Mouse (Mus musculus): ENCODE results near the gene Topors. TPM values are rescaled to one million over a fixed set of nuclear protein-coding genes. Genes with fewer than 3 reads are reported as not detected.
"Not testable (repeated sequence)": the region's sequence is repeated elsewhere in the genome, so short reads cannot be mapped to it uniquely, and the experiment has no call there.

Gene Topors
- 27.1 and 41.9 TPM in 2 replicates for total RNA-seq (2014; fragmentation: Nextera tagmentation)
- 88.1 and 96.6 TPM in 2 replicates for total RNA-seq (2017)

DNA sequence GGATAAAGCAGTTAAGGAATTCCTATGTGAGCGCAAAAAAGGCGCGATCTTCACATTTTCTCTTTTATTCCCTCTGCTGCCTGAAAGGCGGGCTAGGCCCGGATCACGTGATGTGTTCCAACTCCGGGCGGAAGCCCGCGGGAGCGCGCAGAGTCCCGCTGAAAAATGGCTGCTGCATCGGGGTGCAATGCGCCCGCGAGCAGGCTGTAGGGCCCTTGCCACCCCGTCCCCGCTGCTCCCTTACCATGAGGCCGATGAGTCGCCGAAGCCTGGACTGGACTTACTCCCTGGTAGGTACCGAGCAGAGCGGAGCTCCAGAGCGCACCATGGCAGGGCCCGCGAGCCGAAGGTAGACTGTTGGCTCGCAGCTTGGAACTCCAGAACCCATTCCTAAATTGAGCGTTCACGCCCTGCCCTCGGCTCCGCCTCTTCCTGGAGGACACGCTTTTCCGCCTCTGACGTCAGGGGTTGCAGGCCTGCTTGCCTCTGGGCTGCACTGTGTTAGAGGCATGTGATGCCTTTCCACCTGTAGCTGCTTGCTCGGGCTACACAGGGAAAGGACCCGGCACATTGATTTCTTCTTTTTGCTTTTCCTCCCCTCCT is at the start of gene Topors, which contains the start of gene Smim27:
TSS of gene Topors (minus strand) at position 421 of the 603 bp plus-strand sequence.
TSS of gene Smim27 (plus strand) at position 150 of the 603 bp plus-strand sequence.
- ATAC-seq (replicated peaks; ENCODE audit: low FRiP score, low TSS enrichment, poor library complexity, severe bottlenecking): peak; percentile 91

DNA sequence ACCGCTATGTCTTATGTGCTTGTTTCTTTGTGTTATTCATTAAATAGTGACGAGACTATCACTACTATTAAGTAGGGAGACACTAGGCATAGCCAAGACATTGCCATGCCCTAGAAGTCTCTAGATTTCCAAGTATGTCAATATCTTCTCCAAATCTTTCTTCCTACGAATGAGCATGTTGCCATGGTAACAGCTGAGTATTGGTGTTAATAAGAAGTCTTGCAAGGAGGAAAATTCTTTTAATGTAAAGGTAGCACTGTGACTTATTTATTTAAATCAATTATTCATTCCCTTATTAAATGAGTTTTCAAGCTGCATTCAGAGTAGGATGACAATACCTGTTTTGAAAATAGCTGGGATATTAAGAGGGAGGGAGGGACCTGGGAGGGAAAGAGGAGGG is 47.8 kb upstream of the Topors start:
- no peak for ATAC-seq (replicated peaks; ENCODE audit: low FRiP score, low TSS enrichment, poor library complexity, severe bottlenecking)

DNA sequence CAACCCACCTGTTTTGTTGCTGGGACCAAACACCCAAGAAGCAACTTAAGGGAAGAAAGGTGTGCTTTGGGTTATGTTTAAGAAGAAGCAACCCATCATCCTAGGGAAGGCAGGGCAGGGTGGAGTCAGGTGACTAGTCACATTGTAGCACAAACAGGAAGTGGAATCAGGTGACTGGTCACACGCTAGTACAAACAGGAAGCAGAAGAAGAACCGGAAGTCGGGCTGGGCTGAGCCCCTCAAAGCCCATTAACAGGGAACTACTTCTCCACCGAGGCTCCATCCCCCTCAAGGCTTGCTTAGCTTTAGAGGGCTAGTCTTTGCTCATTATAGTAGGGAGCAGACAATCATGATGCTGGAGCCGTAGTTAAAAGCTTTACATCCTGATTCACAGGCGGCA is 43.4 kb upstream of the Topors start:
- no peak for ATAC-seq (replicated peaks; ENCODE audit: low FRiP score, low TSS enrichment, poor library complexity, severe bottlenecking)

DNA sequence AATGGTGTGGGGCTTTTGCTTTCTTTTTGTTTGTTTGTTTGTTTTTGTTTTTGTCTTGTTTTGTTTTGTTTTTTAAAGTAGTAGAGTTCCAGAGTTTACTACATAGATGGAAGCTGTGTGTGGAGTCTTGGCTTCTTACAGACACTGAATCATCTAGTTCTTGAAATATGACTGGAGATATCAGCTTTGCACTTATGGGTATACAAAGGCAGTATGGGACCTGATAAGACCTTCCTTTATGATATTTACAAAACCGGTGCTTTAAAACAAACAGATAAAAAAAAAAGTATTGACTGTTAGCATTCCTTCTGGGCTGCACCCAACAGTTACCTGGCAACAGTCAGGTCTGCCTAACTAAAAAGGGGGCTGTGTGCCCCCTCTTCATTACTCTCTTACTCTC is 42.6 kb upstream of the Topors start:
- peak; percentile 76 for ATAC-seq (replicated peaks; ENCODE audit: low FRiP score, low TSS enrichment, poor library complexity, severe bottlenecking)

DNA sequence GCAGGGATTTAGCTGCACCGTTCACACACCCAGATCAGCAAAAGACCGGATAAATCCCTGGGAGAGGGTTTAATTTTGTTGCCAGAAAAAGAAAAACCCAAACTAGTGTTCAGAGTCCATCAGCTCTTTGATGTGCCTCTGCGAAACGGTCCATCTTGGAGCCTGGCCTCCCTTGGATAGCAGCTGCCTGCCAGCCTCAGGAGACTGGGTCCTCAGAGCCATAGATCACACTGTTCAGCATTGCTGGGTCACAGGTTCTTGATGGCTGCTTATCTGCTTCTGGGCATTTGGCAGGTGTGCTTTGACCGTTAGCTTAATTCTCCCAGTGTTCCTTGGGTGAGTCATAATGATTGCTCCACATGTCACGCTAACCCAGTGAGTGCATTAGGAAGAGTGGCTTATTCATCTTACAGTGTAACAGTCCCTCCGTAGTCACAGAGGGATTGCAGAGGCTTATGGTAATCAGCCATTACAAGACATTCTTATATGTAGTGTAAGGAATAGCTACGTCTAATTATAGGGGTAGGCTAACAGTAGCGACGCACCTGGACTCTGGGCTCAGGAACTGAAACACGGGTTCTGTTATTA is 41.2 kb upstream of the Topors start:
- ATAC-seq (replicated peaks; ENCODE audit: low FRiP score, low TSS enrichment, poor library complexity, severe bottlenecking): 0 out of 2 replicates have a peak, but pooled peaks have one; percentile 15

DNA sequence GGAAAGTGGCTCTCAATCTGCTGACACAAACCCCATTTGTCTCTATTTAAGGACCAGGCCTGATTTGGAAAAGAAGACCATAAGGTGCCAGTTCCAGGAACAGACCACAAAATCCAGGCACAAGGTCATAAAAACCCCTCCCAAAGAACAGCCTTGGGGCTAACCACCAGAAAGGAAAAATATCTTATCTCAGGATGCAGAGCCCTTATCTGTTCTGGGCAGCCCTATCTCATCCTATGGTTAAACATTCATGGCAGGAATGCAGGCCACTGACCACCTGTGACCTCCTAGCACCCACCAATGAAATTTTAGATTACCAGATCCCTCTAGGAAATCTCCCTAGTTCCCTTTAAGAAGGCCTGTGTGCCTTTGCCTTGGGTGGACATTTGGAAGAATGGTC is 40.0 kb upstream of the Topors start:
- ATAC-seq (replicated peaks; ENCODE audit: low FRiP score, low TSS enrichment, poor library complexity, severe bottlenecking): no peak

DNA sequence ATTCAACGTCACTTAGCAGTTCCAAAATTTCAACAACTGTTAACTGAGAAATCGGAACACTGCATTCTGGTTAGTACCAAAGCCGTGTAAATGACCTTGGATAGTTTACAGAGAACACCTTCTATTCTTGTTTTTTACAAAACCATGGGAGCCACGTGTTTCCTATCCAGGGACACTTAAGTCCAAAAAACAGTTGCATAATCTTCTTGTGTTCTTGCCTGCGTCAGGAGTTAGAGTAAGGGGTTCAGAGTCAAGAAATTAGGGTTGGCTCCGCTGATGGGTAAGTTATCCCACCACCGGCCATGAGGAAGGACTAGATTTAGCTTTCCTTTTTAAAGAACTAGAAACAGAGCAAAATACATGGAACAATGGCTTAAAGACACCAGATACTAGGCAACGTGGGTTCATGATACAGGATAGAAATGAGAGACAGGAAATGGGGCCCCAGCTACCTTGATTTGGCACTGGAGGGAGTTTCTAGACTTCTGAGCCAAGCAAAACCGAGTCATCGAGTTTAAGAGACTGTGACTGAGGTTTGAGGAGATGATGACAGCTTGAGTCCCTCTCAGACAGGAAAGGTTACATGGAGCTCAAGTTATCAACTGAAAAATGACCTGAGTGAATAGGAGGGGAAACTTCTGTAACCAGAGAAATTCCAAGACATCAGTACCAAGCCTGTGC is 32.9 kb upstream of the Topors start:
- no peak for ATAC-seq (replicated peaks; ENCODE audit: low FRiP score, low TSS enrichment, poor library complexity, severe bottlenecking)

DNA sequence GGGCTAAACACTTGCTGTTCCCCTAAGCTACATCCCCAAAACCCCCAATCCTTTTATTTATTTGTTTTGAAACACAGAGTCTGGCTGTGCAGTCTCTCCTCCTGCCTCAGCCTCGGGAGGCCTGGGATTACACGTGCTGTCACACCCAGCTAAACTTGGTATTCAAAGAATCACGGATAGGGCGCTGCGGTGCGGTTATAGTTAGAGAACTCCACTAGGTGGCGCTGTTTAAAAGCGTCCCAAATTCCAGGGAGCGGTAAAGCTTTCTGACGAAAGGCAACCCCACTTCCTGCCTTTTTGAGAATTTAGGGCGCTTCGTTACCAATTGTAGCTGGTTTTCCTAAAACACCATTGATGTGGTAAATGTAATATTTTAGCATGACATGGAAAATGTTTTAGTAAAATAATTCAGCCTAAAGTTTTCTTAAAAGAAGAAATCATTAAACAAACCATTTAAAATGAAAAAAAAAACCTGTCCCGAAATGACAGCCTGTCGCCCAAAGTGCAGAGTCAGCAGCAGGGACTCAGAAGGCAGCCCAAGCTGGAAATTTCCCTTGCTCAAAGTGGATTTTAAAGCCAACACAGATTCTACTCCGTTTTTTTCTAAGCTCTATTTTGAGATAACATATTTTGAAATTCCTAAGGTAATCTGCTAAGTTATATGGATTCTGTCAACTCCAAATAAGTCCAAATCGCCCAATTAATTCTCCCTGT is 31.6 kb upstream of the Topors start:
- peak; percentile 85 for ATAC-seq (replicated peaks; ENCODE audit: low FRiP score, low TSS enrichment, poor library complexity, severe bottlenecking)

DNA sequence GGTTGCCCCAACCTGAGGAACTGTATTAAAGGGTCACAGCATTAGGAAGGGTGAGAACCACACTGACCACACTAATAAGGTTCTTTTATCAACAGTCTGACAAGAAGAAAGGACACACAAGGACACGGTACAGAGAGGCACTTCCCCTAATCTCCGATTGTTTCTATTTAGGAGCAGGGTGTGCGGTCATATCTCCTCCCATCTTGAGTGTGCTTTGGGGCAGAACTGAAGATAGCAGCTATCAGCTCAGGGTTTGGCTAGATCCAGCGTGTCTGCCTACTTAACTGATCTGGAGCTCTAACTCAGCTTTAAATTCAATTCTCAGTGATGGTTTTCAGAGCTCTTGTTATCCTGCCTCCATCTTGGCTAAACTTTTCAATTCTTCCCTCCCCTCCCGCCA is 29.5 kb upstream of the Topors start:
- ATAC-seq (replicated peaks; ENCODE audit: low FRiP score, low TSS enrichment, poor library complexity, severe bottlenecking): peak; percentile 75

DNA sequence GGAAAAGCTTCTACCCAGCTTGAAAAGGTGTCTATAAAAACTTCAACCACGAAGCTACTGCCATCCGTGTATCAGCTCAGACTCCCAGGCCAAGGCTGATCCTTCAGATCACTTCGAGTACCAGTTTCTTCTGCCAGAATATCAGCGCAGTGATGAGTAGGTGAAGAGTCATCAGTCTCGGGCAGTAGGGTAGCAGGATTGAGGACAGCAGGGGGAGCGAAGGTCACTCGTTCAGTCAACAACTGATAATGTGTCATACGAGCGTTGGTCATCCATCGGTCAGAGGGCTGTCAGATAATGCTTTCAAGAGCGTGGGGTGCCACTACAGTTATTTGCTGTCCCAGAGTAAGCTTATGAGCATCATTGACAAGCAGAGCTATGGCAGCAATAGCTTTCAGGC is 21.9 kb upstream of the Topors start:
- not testable (repeated sequence) for ATAC-seq (replicated peaks; ENCODE audit: low FRiP score, low TSS enrichment, poor library complexity, severe bottlenecking)

DNA sequence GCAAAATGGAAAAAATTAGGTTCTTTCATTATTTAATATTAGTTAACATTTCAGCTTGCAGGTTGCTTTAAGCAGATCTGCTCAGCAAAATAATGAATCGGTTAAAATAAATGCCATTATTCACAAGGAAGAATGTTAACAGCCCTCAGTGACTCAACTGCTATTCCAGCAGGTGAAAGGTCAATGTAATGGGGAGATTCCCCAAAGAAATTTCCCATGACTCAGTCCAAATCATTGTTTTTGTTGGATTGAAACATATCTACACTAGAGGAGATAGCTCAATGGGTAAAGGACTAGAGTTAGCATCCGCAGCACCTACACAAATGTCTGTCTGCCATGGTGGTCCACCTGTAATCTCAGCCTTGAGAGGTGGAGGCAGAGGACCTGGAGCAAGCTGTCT is 19.4 kb upstream of the Topors start:
- ATAC-seq (replicated peaks; ENCODE audit: low FRiP score, low TSS enrichment, poor library complexity, severe bottlenecking): no peak

DNA sequence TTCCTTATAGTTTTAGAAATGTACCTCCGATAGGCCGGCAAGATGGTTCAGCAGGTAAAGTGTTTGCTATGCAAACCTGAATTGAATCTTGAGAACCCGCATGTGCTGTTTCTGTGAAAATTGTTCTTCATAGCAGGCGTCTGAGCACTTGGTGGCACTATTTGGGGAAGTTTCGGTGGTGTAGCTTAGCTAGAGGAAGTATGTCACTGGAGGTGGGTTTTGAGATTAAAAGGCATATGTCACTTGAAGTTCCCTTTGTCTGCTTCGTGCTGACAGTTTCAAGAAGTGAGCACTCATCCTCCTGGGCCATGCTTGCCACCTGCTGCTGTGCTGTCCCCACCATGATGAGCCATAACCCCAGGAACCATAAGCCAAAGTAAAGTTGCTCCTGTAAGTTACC is 17.8 kb upstream of the Topors start:
- no peak for ATAC-seq (replicated peaks; ENCODE audit: low FRiP score, low TSS enrichment, poor library complexity, severe bottlenecking)

DNA sequence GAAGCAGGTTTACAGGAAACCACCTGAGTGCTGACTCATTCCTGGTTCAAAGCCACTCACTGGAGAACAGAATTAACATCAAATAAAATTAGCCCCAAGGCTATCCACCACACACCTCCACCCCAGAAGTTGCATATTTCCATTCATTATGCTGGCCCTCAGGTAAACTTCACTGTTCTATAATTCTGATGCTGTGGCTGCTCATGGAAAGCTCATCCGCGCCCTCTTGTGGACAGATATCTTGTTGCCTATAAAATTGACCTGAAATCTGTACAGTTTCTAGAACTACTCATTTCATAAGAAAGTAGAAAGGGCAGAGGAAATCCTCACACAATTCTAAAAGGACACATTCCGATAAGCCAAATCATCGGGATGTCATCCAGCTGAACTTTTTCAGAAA is 15.9 kb upstream of the Topors start:
- ATAC-seq (replicated peaks; ENCODE audit: low FRiP score, low TSS enrichment, poor library complexity, severe bottlenecking): peak; percentile 80

DNA sequence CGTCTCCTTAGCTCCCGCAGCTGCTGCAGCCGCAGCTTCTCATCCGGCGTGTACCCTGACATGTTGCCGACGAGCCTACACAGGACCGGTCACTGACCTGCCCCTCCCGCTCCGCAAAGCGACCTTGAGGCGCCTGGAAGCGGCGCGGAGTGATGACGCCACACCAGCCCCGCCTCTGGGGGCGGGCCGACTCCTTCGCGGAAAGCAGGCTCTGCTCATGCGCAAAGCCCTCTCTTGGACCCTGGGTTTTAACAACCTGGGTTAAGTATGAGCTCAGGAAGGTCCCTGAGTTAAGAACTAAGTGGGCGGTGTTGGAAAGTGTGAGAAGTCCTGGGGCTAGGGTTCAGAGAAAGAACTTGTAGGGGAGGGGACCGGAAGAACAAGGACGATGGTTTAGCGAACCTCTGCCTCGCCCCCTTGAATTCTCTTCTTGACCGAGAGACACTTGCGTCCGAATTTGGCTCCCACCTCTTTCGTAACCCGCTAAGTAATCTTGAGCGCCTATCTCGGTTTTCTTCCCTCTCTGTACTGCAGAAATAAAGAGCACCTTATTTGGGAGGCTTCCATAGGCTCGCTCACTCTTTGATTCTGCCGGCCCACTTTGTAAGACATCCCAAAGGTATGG is 9.7 kb upstream of the Topors start, which contains the start of gene Ndufb6:
TSS of gene Ndufb6 (minus strand) at position 146 of the 625 bp plus-strand sequence.
- ATAC-seq (replicated peaks; ENCODE audit: low FRiP score, low TSS enrichment, poor library complexity, severe bottlenecking): peak; percentile 98

DNA sequence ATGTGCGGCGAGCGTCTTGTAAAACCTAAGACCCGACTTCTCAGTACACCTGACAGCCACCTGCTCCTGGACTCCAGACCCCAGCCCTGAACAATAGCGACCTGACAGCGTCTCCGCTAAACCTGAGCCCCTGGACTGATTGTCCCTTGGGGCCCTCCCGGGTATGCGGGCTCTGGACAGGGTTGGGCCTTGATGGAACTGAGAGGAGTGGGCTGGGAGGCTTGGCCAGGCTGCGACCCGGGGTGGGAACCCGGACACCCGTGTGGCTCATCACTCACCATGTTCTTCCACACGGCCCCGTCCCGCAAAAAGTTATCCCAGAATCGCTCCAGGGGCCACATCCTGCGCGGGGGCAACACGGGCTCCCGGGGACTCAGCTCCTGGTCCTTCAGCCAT is 9.2 kb upstream of the Topors start:
- ATAC-seq (replicated peaks; ENCODE audit: low FRiP score, low TSS enrichment, poor library complexity, severe bottlenecking): no peak; the same call in 1 of the 2 replicates

DNA sequence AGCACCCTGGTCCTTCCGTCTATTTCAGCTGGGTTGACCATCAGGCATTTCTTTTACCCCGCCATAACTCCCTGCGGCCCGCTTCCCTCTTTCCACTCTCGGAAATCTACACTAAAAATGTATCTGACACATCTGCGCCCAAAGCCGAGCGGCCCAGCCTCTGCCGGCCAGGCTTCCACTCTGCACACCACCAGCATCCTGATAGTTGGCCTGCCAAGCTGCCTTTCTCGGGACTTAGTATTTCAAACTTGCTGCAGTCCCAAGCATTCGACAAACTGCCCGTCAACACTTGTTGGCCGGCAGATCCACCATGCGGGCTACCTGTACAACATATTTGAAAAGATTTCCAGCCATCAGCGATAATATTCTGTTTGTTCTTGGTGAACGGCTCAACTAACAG is 815 bp downstream of the Topors start:
- peak; percentile 16; the same call in 1 of the 2 replicates for ATAC-seq (replicated peaks; ENCODE audit: low FRiP score, low TSS enrichment, poor library complexity, severe bottlenecking)

DNA sequence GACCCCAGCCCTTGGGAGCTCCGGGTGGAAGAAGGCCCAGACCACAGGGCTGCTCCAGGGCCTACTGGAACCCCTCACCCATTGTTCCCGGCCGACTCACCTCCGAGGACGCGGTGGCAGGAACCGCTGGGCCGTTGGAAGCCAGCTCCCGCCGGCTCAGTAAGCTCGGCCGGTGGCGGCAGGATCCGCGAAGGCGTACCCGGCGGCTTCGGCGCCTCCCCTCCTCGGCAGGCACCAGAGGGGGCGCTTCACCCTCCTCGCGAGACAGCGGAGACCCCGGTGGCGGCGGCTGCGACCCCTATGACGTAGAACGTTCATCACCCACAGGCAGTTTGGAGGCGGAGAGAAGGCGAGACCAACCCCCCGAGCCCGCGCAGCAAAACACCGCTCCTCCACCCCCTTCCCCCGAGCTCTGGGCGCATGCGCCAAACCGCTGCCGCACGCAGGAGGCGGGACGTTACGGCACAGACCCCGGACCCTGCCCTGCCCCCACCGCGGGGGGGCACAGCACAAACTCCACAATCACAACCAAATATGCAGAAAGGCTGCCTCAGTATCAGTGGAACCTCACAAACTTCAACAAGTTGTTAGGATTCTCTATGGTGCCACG is 1.3 kb downstream of the Topors start:
- ATAC-seq (replicated peaks; ENCODE audit: low FRiP score, low TSS enrichment, poor library complexity, severe bottlenecking): peak; percentile 62

DNA sequence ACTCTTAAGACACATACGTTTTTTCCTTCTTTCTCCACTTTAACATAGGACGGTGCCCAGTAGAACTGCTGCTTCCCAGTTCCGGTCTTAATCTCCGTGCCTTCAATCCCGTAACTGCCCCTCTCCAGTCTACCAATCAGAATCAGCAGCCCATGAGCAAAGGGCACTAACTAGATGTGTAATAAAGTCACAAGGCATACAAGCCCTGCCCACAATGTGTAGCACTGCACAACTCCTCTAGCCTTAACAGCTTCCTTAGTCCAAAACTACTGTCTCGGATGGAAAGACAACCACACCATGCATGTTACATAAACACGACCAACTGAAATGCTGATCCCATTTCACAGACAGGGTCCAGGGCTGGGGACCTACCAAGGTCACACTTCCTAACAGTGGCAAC is 2.0 kb downstream of the Topors start:
- no peak for ATAC-seq (replicated peaks; ENCODE audit: low FRiP score, low TSS enrichment, poor library complexity, severe bottlenecking)

DNA sequence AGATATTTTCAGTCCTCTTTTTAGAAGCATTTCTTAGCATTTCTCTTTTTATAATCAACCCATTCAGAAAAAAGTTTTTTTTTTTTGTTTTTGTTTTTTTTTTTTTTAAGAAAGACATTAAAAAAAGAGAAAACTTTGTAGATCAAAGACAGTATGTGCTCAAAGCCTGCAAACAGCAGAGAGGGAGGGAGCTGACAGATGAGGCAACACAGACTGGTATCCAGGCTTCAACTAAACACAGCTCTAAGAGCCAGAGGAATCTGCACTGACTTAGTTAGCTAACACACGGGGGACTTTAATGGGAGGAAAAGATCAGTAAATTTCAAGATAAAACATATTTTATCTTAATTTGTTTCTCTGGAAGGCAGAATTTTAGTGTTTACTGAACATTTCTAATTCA is 5.3 kb downstream of the Topors start:
- ATAC-seq (replicated peaks; ENCODE audit: low FRiP score, low TSS enrichment, poor library complexity, severe bottlenecking): no peak

All from megakaryocyte-erythroid progenitor cell, adult 5-6 weeks (primary cell).